Mouse (Mus musculus): Measurements from ENCODE around the gene Igfbp4. TPM values are rescaled to one million over a fixed set of nuclear protein-coding genes. Genes with fewer than 3 reads are reported as not detected.

Igfbp4 gene
- total and polyA plus RNA-seq, 3 experiments: 89.8 to 221 TPM; not detected in 1

DNA sequence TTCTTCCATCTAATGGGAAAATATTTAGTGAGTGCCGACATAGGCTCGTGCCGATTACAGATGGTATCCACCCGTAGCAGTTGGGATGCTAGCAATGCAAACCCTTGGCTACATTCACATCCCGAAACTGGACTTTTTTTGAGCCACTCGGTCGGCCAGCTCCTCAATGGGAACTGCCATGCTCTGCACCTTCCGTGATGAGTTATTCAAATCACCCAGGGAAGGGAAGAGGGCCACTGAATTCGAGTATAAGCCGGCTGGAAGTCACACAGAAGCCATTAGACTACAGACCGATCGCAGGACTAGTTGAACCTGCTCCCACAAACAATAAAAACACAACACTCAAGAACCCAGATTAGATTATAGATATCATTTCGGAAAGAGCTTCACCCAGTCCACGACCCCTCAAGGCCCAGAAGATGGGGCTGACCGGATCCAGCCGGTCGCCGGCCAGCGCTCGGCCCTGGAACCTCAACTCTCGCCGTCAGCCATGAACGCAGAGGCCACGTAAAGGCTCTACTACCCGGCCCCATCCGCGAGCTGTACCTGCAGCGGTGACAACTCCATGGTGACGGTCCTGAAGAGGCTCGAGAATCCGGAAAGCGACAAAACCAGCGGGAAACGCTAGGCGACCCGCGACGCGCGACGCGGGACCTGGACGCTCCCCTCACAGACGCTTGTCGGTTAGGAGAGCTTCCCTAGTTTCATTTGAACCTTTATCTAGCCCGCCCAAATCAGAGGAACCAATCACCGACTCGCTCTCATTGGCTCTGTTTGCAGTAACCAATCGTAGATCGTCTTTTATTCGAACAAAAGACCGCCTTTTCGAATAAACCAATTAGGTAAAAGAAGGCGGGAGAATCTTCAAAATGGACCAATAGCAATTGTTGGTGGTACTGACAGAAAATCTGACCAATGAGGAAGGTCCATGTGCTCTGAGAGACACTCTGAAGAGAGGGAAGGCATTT lies 17.3 kb upstream of the Igfbp4 start, which contains the start of gene Top2a (continued):
- TF ChIP-seq TBP (IDR thresholded peaks at IDR 0.05; ENCODE audit: low read depth, low read length): peak; percentile 98

GRCm38 (mm10) chr11:99024468-99025134 lies 16.4 kb upstream of the Igfbp4 start:
- H3K27me3 ChIP-seq (ENCODE audit: control insufficient read depth in 1 of 2, insufficient read depth in 2 of 2, low read length in 2 of 2): no peaks in the 10 kb centered on the region
- peaks cover 31% of the 10 kb centered on the region in 2 experiments for H3K36me3 ChIP-seq (ENCODE audit: control insufficient read depth in 1 of 2, insufficient read depth in 2 of 2, low read length in 2 of 2)
- H3K27ac ChIP-seq (ENCODE audit: control insufficient read depth, low read depth, low read length): peak overlapping the region; percentile 64
- TF ChIP-seq ZC3H11A (IDR thresholded peaks at IDR 0.05; ENCODE audit: low read depth, low read length) (no peak), NELFE (IDR thresholded peaks at IDR 0.05; ENCODE audit: low read depth, low read length) (no peak), POLR2A (IDR thresholded peaks at IDR 0.05; ENCODE audit: control insufficient read depth in 1 of 2, insufficient read depth in 1 of 2, low read depth in 1 of 2, low read length in 2 of 2, poor library complexity in 1 of 2) (0 out of 4 replicates have a peak, but pooled peaks of 1 of the 2 experiments have one; percentile 12), JUND (IDR thresholded peaks at IDR 0.05; ENCODE audit: low read depth, low read length) (no peak), GATA1 (IDR thresholded peaks at IDR 0.05; ENCODE audit: low read depth, low read length) (no peak), TCF12 (IDR thresholded peaks at IDR 0.05; ENCODE audit: low read depth, low read length) (no peak), POLR2AphosphoS5 (IDR thresholded peaks at IDR 0.05; ENCODE audit: borderline replicate concordance, low read depth, low read length) (no peak)
- H3K79me2 ChIP-seq (ENCODE audit: control insufficient read depth, insufficient read depth, low read length, poor library complexity): peaks cover 34% of the 10 kb centered on the region
- 0 out of 4 replicates have a peak overlapping the region, but pooled peaks of 1 of the 2 experiments have one; percentile 8 for H3K4me3 ChIP-seq (ENCODE audit: control insufficient read depth in 1 of 2, insufficient read depth in 1 of 2, low read depth in 2 of 2, low read length in 2 of 2)
- no peaks in the 10 kb centered on the region for H3K9me3 ChIP-seq (replicated peaks; ENCODE audit: insufficient read depth, low read length)
- peaks cover 0 to 11% of the 10 kb centered on the region in 2 experiments; a peak in 3 of 4 replicates for H3K4me1 ChIP-seq (ENCODE audit: control insufficient read depth in 1 of 2, insufficient read depth in 2 of 2, low read length in 2 of 2)
- no peak for DNase-seq (ENCODE audit: low read depth, low spot score)
- H3K9ac ChIP-seq (ENCODE audit: control insufficient read depth, low read depth, low read length, poor library complexity, severe bottlenecking): peak overlapping the region; percentile 45

DNA sequence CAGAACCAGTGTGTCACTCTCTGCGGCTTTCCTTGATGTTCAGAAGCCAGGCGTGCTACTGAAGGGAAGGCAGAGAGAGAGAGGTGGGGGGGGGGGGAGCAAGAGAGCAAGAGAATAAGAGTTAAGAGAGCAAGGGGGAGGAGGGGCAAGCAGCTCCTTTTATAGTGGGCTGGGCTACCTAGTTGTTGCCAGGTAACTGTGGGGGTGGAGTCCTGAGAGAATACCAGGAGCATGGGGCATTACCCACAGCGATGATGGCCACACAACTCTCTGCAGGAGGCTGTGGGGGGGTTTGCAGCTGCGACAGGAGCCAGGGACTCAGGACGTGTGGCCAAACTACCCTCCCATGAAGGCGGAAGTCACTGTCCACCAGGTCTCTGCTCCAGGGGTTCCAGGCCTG lies 15.2 kb upstream of the Igfbp4 start:
- no peak for DNase-seq (ENCODE audit: low read depth, low spot score)
- Histone ChIP-seq H3K79me2 (ENCODE audit: control insufficient read depth, insufficient read depth, low read length, poor library complexity) (peaks cover 27% of the 10 kb centered on the region), H3K36me3 (ENCODE audit: control insufficient read depth in 1 of 2, insufficient read depth in 2 of 2, low read length in 2 of 2) (peaks cover 20 to 21% of the 10 kb centered on the region in 2 experiments), H3K4me3 (ENCODE audit: control insufficient read depth in 1 of 2, insufficient read depth in 1 of 2, low read depth in 2 of 2, low read length in 2 of 2) (no peak overlapping the region), H3K27me3 (ENCODE audit: control insufficient read depth in 1 of 2, insufficient read depth in 2 of 2, low read length in 2 of 2) (no peaks in the 10 kb centered on the region), H3K4me1 (ENCODE audit: control insufficient read depth in 1 of 2, insufficient read depth in 2 of 2, low read length in 2 of 2) (peaks cover 0 to 11% of the 10 kb centered on the region in 2 experiments; a peak in 3 of 4 replicates), H3K9ac (ENCODE audit: control insufficient read depth, low read depth, low read length, poor library complexity, severe bottlenecking) (no peak overlapping the region), H3K9me3 (replicated peaks; ENCODE audit: insufficient read depth, low read length) (no peaks in the 10 kb centered on the region), H3K27ac (ENCODE audit: control insufficient read depth, low read depth, low read length) (no peak overlapping the region)
- TF ChIP-seq SIN3A (IDR thresholded peaks at IDR 0.05; ENCODE audit: low read length): no peak
- no peak for TF ChIP-seq ZNF384 (IDR thresholded peaks at IDR 0.05; ENCODE audit: low read depth, low read length)
- no peak for TF ChIP-seq SMC3 (IDR thresholded peaks at IDR 0.05; ENCODE audit: low read depth, low read length)
- no peak for TF ChIP-seq MXI1 (IDR thresholded peaks at IDR 0.05; ENCODE audit: low read depth, low read length)
- no peak for TF ChIP-seq BHLHE40 (IDR thresholded peaks at IDR 0.05; ENCODE audit: borderline replicate concordance, low read depth, low read length)
- no peak for TF ChIP-seq NELFE (IDR thresholded peaks at IDR 0.05; ENCODE audit: low read depth, low read length)
- no peak for TF ChIP-seq ZKSCAN1 (IDR thresholded peaks at IDR 0.05; ENCODE audit: low read depth, low read length)
- no peak for TF ChIP-seq JUND (IDR thresholded peaks at IDR 0.05; ENCODE audit: low read depth, low read length)
- no peak for TF ChIP-seq RAD21 (IDR thresholded peaks at IDR 0.05; ENCODE audit: low read depth, low read length)
- TF ChIP-seq GATA1 (IDR thresholded peaks at IDR 0.05; ENCODE audit: low read depth, low read length): no peak
- TF ChIP-seq ETS1 (IDR thresholded peaks at IDR 0.05; ENCODE audit: low read depth, low read length): no peak
- no peak for TF ChIP-seq MAZ (IDR thresholded peaks at IDR 0.05; ENCODE audit: low read depth, low read length)
- TF ChIP-seq GABPA (IDR thresholded peaks at IDR 0.05; ENCODE audit: low read depth, low read length): no peak
- no peak for TF ChIP-seq MAX (IDR thresholded peaks at IDR 0.05; ENCODE audit: low read length)
- no peak for TF ChIP-seq POLR2A (IDR thresholded peaks at IDR 0.05; ENCODE audit: control insufficient read depth in 1 of 2, insufficient read depth in 1 of 2, low read depth in 1 of 2, low read length in 2 of 2, poor library complexity in 1 of 2)
- no peak for TF ChIP-seq ZC3H11A (IDR thresholded peaks at IDR 0.05; ENCODE audit: low read depth, low read length)
- TF ChIP-seq UBTF (IDR thresholded peaks at IDR 0.05; ENCODE audit: borderline replicate concordance, insufficient read depth, low read depth, low read length): no peak
- TF ChIP-seq MEF2A (IDR thresholded peaks at IDR 0.05; ENCODE audit: extremely low read depth, insufficient replicate concordance, low read depth, low read length, poor library complexity, severe bottlenecking): no peak
- no peak for TF ChIP-seq MAFK (IDR thresholded peaks at IDR 0.05; ENCODE audit: borderline replicate concordance, low read depth, low read length)
- TF ChIP-seq CTCF (IDR thresholded peaks at IDR 0.05 in 2 of 3, conservative IDR thresholded peaks at IDR 0.05 in 1 of 3; ENCODE audit: control insufficient read depth in 1 of 3, insufficient read depth in 1 of 3, low read depth in 2 of 3, low read length in 3 of 3, poor library complexity in 1 of 3, severe bottlenecking in 1 of 3): no peak
